ENCODE assay signal across 8 mouse cellular contexts in genomic region chr7:31052251-31052635, GRCm38 (mm10). TPM values are rescaled to one million over a fixed set of nuclear protein-coding genes. Genes with fewer than 3 reads are reported as not detected.
DNase-seq lines count a peak whose midpoint lies in the region; ATAC-seq and TF ChIP-seq lines count a peak whose summit lies in the region.

No protein-coding gene starts in this region.

- no peaks in the 10 kb centered on the region for H3K9me3 ChIP-seq in megakaryocyte, embryonic 14.5 days
- H3K9me3 ChIP-seq in limb, embryonic 13.5 days: no peaks in the 10 kb centered on the region
- H3K9me3 ChIP-seq in stomach, embryonic 15.5 days: no peaks in the 10 kb centered on the region

- ATAC-seq in megakaryocyte, adult 5-6 weeks (ENCODE audit: poor library complexity, severe bottlenecking): no peak
- no peak for ATAC-seq in limb, embryonic 13.5 days (ENCODE audit: low FRiP score, low read depth)
- ATAC-seq in stomach, embryonic 15.5 days (ENCODE audit: insufficient read depth, low FRiP score, low read depth): no peak
- no peak for ATAC-seq in activated CD4-positive, CD25-positive, alpha-beta regulatory T cell, adult 4 months

- no peaks in the 10 kb centered on the region; the same call in 1 of the 2 replicates for H3K27me3 ChIP-seq in cerebellum, adult 2 months (ENCODE audit: control insufficient read depth, insufficient read depth, low read length)
- H3K27me3 ChIP-seq in megakaryocyte, embryonic 14.5 days (replicated peaks): peaks cover 92% of the 10 kb centered on the region
- peaks cover 76% of the 10 kb centered on the region for H3K27me3 ChIP-seq in limb, embryonic 13.5 days
- peaks cover 32% of the 10 kb centered on the region for H3K27me3 ChIP-seq in stomach, embryonic 15.5 days (replicated peaks)

- H3K4me3 ChIP-seq in cerebellum, adult 2 months (replicated peaks; ENCODE audit: insufficient read depth, low read depth, low read length): peak overlapping the region; percentile 50
- peak overlapping the region; percentile 82 for H3K4me3 ChIP-seq in megakaryocyte, embryonic 14.5 days (replicated peaks)
- peak overlapping the region; percentile 35 for H3K4me3 ChIP-seq in limb, embryonic 13.5 days
- no peak overlapping the region; the same call in 1 of the 2 replicates for H3K4me3 ChIP-seq in stomach, embryonic 15.5 days (replicated peaks)

- TF ChIP-seq POLR2A in cerebellum, adult 2 months (IDR thresholded peaks at IDR 0.05; ENCODE audit: borderline replicate concordance, insufficient read depth, low read length): no peak

- H3K4me2 ChIP-seq in limb, embryonic 13.5 days (replicated peaks): peak overlapping the region; percentile 60
- H3K4me2 ChIP-seq in stomach, embryonic 15.5 days: peak overlapping the region; percentile 36

- WGBS in cerebellum, adult 2 months: 2% methylated on average over 22 of the region's 22 CpGs
- 3% methylated on average over 22 of the region's 22 CpGs for WGBS in limb, embryonic 13.5 days
- 7% methylated on average over 22 of the region's 22 CpGs for WGBS in stomach, embryonic 15.5 days

- peaks cover 12% of the 10 kb centered on the region; the same call in 1 of the 2 replicates for H3K4me1 ChIP-seq in cerebellum, adult 2 months (ENCODE audit: control insufficient read depth, insufficient read depth, low read length)
- peaks cover 53% of the 10 kb centered on the region for H3K4me1 ChIP-seq in megakaryocyte, embryonic 14.5 days
- peaks cover 65% of the 10 kb centered on the region for H3K4me1 ChIP-seq in limb, embryonic 13.5 days
- peaks cover 56% of the 10 kb centered on the region for H3K4me1 ChIP-seq in stomach, embryonic 15.5 days

- DNase-seq in cerebellum, adult 2 months: no peak
- DNase-seq in cerebellum, postnatal 4 days (ENCODE audit: low spot score in 2 of 2): no peak
- DNase-seq in adrenal gland, postnatal 25 days: no peak

- no peak for TF ChIP-seq CTCF in cerebellum, adult 2 months (IDR thresholded peaks at IDR 0.05; ENCODE audit: borderline replicate concordance, insufficient read depth, low read depth, low read length)

- no peak overlapping the region for H3K9ac ChIP-seq in limb, embryonic 13.5 days
- no peak overlapping the region for H3K9ac ChIP-seq in stomach, embryonic 15.5 days

- H3K36me3 ChIP-seq in megakaryocyte, embryonic 14.5 days (replicated peaks; ENCODE audit: low read length): no peaks in the 10 kb centered on the region
- no peaks in the 10 kb centered on the region for H3K36me3 ChIP-seq in limb, embryonic 13.5 days
- no peaks in the 10 kb centered on the region for H3K36me3 ChIP-seq in stomach, embryonic 15.5 days

- H3K27ac ChIP-seq in cerebellum, adult 2 months (ENCODE audit: insufficient read depth, low read length): no peak overlapping the region
- no peak overlapping the region for H3K27ac ChIP-seq in limb, embryonic 13.5 days
- no peak overlapping the region for H3K27ac ChIP-seq in stomach, embryonic 15.5 days

RNA-seq across cellular contexts. Expression of gene Fxyd7, which starts 1.0 kb away (rescaled TPM):
- polyA plus RNA-seq in cerebellum, adult 2 months (2012; rRNA removed): 72.5 and 99.7 TPM in 2 replicates
- polyA plus RNA-seq in megakaryocyte, embryonic 14.5 days (2012; ENCODE audit: insufficient read depth, low replicate concordance): 1.0 TPM in 1 of 2 replicates, not detected in the other
- total RNA-seq in megakaryocyte, adult 5-6 weeks (2015): not detected in 2 replicates
- total RNA-seq in megakaryocyte, adult 5-6 weeks (2017): 0.51 TPM in 1 of 2 replicates, not detected in the other
- 20.0 and 21.3 TPM in 2 replicates for polyA plus RNA-seq in limb, embryonic 13.5 days (2015; fragmentation: Nextera tagmentation; extraction: Ambion mirVana)
- polyA plus RNA-seq in stomach, embryonic 15.5 days (2015; fragmentation: Nextera tagmentation; extraction: Ambion mirVana): 21.6 and 25.0 TPM in 2 replicates
- not detected for polyA plus RNA-seq in activated CD4-positive, CD25-positive, alpha-beta regulatory T cell, adult 4 months (2017; shearing (Covaris generic))
- total RNA-seq in adrenal gland, postnatal 25 days (2021): 0.55 TPM in 1 of 2 replicates, not detected in the other

RNA-seq across cellular contexts. Expression of gene Fxyd1, which starts 4.8 kb away (rescaled TPM):
- polyA plus RNA-seq in cerebellum, adult 2 months (2012; rRNA removed): 202 and 222 TPM in 2 replicates
- polyA plus RNA-seq in megakaryocyte, embryonic 14.5 days (2012; ENCODE audit: insufficient read depth, low replicate concordance): not detected in 2 replicates
- total RNA-seq in megakaryocyte, adult 5-6 weeks (2015): 0.46 TPM in 1 of 2 replicates, not detected in the other
- not detected in 2 replicates for total RNA-seq in megakaryocyte, adult 5-6 weeks (2017)
- polyA plus RNA-seq in limb, embryonic 13.5 days (2015; fragmentation: Nextera tagmentation; extraction: Ambion mirVana): 61.7 and 71.2 TPM in 2 replicates
- 89.3 and 110 TPM in 2 replicates for polyA plus RNA-seq in stomach, embryonic 15.5 days (2015; fragmentation: Nextera tagmentation; extraction: Ambion mirVana)
- not detected for polyA plus RNA-seq in activated CD4-positive, CD25-positive, alpha-beta regulatory T cell, adult 4 months (2017; shearing (Covaris generic))
- total RNA-seq in adrenal gland, postnatal 25 days (2021): 151 and 212 TPM in 2 replicates

RNA-seq across cellular contexts. Expression of gene Lgi4, which starts 6.9 kb away (rescaled TPM):
- 48.9 and 54.2 TPM in 2 replicates for polyA plus RNA-seq in cerebellum, adult 2 months (2012; rRNA removed)
- 0.23 and 0.67 TPM in 2 replicates for polyA plus RNA-seq in megakaryocyte, embryonic 14.5 days (2012; ENCODE audit: insufficient read depth, low replicate concordance)
- 0.13 TPM in 1 of 2 replicates, not detected in the other for total RNA-seq in megakaryocyte, adult 5-6 weeks (2015)
- total RNA-seq in megakaryocyte, adult 5-6 weeks (2017): 0.07 TPM in 1 of 2 replicates, not detected in the other
- polyA plus RNA-seq in limb, embryonic 13.5 days (2015; fragmentation: Nextera tagmentation; extraction: Ambion mirVana): 0.59 and 0.67 TPM in 2 replicates
- 1.6 and 1.9 TPM in 2 replicates for polyA plus RNA-seq in stomach, embryonic 15.5 days (2015; fragmentation: Nextera tagmentation; extraction: Ambion mirVana)
- polyA plus RNA-seq in activated CD4-positive, CD25-positive, alpha-beta regulatory T cell, adult 4 months (2017; shearing (Covaris generic)): under 1 TPM in 1 of 2 experiments, not detected in 1; 0.19 TPM
- 3.7 and 3.8 TPM in 2 replicates for total RNA-seq in adrenal gland, postnatal 25 days (2021)

RNA-seq across cellular contexts. Expression of gene Fxyd5, which starts 10.0 kb away (rescaled TPM):
- 9.0 and 14.8 TPM in 2 replicates for polyA plus RNA-seq in cerebellum, adult 2 months (2012; rRNA removed)
- 2,043 and 2,688 TPM in 2 replicates for polyA plus RNA-seq in megakaryocyte, embryonic 14.5 days (2012; ENCODE audit: insufficient read depth, low replicate concordance)
- total RNA-seq in megakaryocyte, adult 5-6 weeks (2015): 1,077 and 1,092 TPM in 2 replicates
- 807 and 874 TPM in 2 replicates for total RNA-seq in megakaryocyte, adult 5-6 weeks (2017)
- polyA plus RNA-seq in limb, embryonic 13.5 days (2015; fragmentation: Nextera tagmentation; extraction: Ambion mirVana): 17.1 and 18.3 TPM in 2 replicates
- 27.1 and 29.0 TPM in 2 replicates for polyA plus RNA-seq in stomach, embryonic 15.5 days (2015; fragmentation: Nextera tagmentation; extraction: Ambion mirVana)
- 1,000 to 10,000 TPM; 2,132 to 2,220 TPM for polyA plus RNA-seq in activated CD4-positive, CD25-positive, alpha-beta regulatory T cell, adult 4 months (2017; shearing (Covaris generic))
- total RNA-seq in adrenal gland, postnatal 25 days (2021): 35.9 and 36.5 TPM in 2 replicates

RNA-seq across cellular contexts. Expression of gene Fxyd3, which starts 24.3 kb away (rescaled TPM):
- 1.3 and 1.4 TPM in 2 replicates for polyA plus RNA-seq in cerebellum, adult 2 months (2012; rRNA removed)
- polyA plus RNA-seq in megakaryocyte, embryonic 14.5 days (2012; ENCODE audit: insufficient read depth, low replicate concordance): not detected in 2 replicates
- not detected in 2 replicates for total RNA-seq in megakaryocyte, adult 5-6 weeks (2015)
- not detected in 2 replicates for total RNA-seq in megakaryocyte, adult 5-6 weeks (2017)
- 32.9 and 34.8 TPM in 2 replicates for polyA plus RNA-seq in limb, embryonic 13.5 days (2015; fragmentation: Nextera tagmentation; extraction: Ambion mirVana)
- polyA plus RNA-seq in stomach, embryonic 15.5 days (2015; fragmentation: Nextera tagmentation; extraction: Ambion mirVana): 364 and 383 TPM in 2 replicates
- not detected for polyA plus RNA-seq in activated CD4-positive, CD25-positive, alpha-beta regulatory T cell, adult 4 months (2017; shearing (Covaris generic))
- 0.73 and 1.9 TPM in 2 replicates for total RNA-seq in adrenal gland, postnatal 25 days (2021)

Comparison
In these comparisons a context has a peak if more than half of its experiments do, and no peak if none do; other contexts are left out.
1. RNA of gene Fxyd7, which starts 1.0 kb away (polyA plus RNA-seq): 72.5 to 99.7 TPM in cerebellum, adult 2 months, 21.6 to 25.0 TPM in stomach, embryonic 15.5 days and 20.0 to 21.3 TPM in limb, embryonic 13.5 days; 1.0 TPM in megakaryocyte, embryonic 14.5 days and not detected in activated CD4-positive, CD25-positive, alpha-beta regulatory T cell, adult 4 months; every median in the first group is over 10 times any median in the second.
2. RNA of gene Fxyd1, which starts 4.8 kb away (polyA plus RNA-seq): 202 to 222 TPM in cerebellum, adult 2 months, 89.3 to 110 TPM in stomach, embryonic 15.5 days and 61.7 to 71.2 TPM in limb, embryonic 13.5 days; not detected in activated CD4-positive, CD25-positive, alpha-beta regulatory T cell, adult 4 months and not detected in megakaryocyte, embryonic 14.5 days; every median in the first group is over 10 times any median in the second.
3. RNA of gene Lgi4, which starts 6.9 kb away (polyA plus RNA-seq): 48.9 to 54.2 TPM in cerebellum, adult 2 months; 1.6 to 1.9 TPM in stomach, embryonic 15.5 days, 0.59 to 0.67 TPM in limb, embryonic 13.5 days, 0.23 to 0.67 TPM in megakaryocyte, embryonic 14.5 days and 0.19 TPM in activated CD4-positive, CD25-positive, alpha-beta regulatory T cell, adult 4 months; every median in the first group is over 10 times any median in the second.